Mouse (Mus musculus) stomach, postnatal 0 days (tissue): Measurements from ENCODE around the gene Lama2. TPM values are rescaled to one million over a fixed set of nuclear protein-coding genes. Genes with fewer than 3 reads are reported as not detected.

ENCODE experiments used
- ATAC-seq: fragments of 200-750 bp; cut with Nextera tagmentation; 2 replicates; pipeline ENCODE4 v1.8.0; 2017; ENCODE audit not compliant: low FRiP score, low TSS enrichment
- DNase-seq: peaks from one replicate; pipeline ENCODE4 v3.0.0-alpha.2; 2016; ENCODE audit warnings: low spot score
- H3K27ac ChIP-seq: fragments of 300-500 bp; sonication (generic); replicated peaks from 2 replicates; pipeline ENCODE4 v1.5.1; 2014; ENCODE audit warnings: mild to moderate bottlenecking, control low read depth
- H3K27me3 ChIP-seq: fragments of 300-500 bp; sonication (generic); 2 replicates; pipeline ENCODE4 v1.6.1; 2014; ENCODE audit warnings: low read length; ENCODE audit not compliant: control insufficient read depth, insufficient read depth
- H3K36me3 ChIP-seq: fragments of 300-500 bp; sonication (generic); 2 replicates; pipeline ENCODE4 v1.6.1; 2014; ENCODE audit warnings: low read length, mixed read lengths; ENCODE audit not compliant: control insufficient read depth, insufficient read depth
- H3K4me1 ChIP-seq: fragments of 300-500 bp; sonication (generic); replicated peaks from 2 replicates; pipeline ENCODE4 v1.6.1; 2014; ENCODE audit warnings: antibody characterized with exemption; ENCODE audit not compliant: control insufficient read depth, insufficient read depth
- H3K4me2 ChIP-seq: fragments of 300-500 bp; sonication (generic); replicated peaks from 2 replicates; pipeline ENCODE4 v1.6.1; 2014; ENCODE audit warnings: low read depth, mild to moderate bottlenecking, control low read depth, moderate library complexity
- H3K4me3 ChIP-seq: fragments of 300-500 bp; sonication (generic); 2 replicates; pipeline ENCODE4 v1.5.1; 2014; ENCODE audit warnings: low read depth, low read length, control low read depth
- H3K9ac ChIP-seq: fragments of 300-500 bp; sonication (generic); 2 replicates; pipeline ENCODE4 v1.6.1; 2014; ENCODE audit warnings: mild to moderate bottlenecking, low read length, control low read depth, mixed read lengths
- H3K9me3 ChIP-seq: fragments of 300-500 bp; sonication (generic); 2 replicates; pipeline ENCODE4 v1.6.1; 2016; ENCODE audit warnings: low read length; ENCODE audit not compliant: control insufficient read depth
- CTCF ChIP-seq: IDR thresholded peaks from 2 replicates; pipeline ENCODE4 v1.5.1; 2016; ENCODE audit warnings: antibody characterized with exemption, low read depth, mild to moderate bottlenecking, moderate library complexity
- EP300 ChIP-seq: optimal IDR thresholded peaks from 2 replicates; pipeline ENCODE3; 2016; ENCODE audit warnings: antibody characterized with exemption
- WGBS: fragments of 180-500 bp; shearing (Covaris S2); extraction: QIAGEN DNeasy Blood & Tissue Kit; methylation state at CpG from one replicate; pipeline ENCODE4 v1.1.7; 2014; 5-methylcytosine and 5-hydroxymethylcytosine counted together
- polyA plus RNA-seq: library from polyadenylated mRNA; unstranded; fragments of >200 nt; fragmentation: Nextera tagmentation; extraction: Ambion mirVana; gene quantifications from 2 replicates; pipeline ENCODE4 v1.2.1, GENCODE M21; 2015

Lama2 gene
- polyA plus RNA-seq, 1 experiment from 2014 or later = 12.8 TPM

DNA sequence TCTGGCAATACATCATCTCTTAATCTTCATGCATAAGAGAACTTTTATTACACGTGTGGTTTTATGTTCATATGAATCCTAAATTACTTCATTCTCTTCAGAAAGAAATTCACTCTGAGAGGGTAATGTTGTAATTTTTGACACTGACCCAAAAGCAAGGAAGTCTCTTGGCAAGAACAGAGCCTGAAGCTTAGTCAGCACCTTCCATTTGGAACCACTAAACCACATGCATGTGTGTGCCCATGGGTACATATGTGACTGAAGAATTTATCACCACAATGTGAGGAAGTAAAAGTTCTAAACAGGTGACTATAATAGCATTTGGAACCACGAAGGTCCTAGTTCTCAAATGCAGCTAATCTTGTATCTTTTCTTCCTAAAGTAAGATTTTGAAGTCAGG, 353.7 kb downstream of the Lama2 start:
- Histone ChIP-seq H3K9me3 (no peaks in the 10 kb centered on the region), H3K9ac (no peak overlapping the region), H3K4me3 (no peak overlapping the region), H3K36me3 (no peaks in the 10 kb centered on the region), H3K27ac (no peak overlapping the region), H3K4me2 (no peak overlapping the region), H3K27me3 (no peaks in the 10 kb centered on the region), H3K4me1 (no peaks in the 10 kb centered on the region)
- 54% methylated on average over 2 of the region's 2 CpGs for WGBS
- ATAC-seq (no peak), DNase-seq (no peak)
- TF ChIP-seq EP300 (no peak), CTCF (no peak)

DNA sequence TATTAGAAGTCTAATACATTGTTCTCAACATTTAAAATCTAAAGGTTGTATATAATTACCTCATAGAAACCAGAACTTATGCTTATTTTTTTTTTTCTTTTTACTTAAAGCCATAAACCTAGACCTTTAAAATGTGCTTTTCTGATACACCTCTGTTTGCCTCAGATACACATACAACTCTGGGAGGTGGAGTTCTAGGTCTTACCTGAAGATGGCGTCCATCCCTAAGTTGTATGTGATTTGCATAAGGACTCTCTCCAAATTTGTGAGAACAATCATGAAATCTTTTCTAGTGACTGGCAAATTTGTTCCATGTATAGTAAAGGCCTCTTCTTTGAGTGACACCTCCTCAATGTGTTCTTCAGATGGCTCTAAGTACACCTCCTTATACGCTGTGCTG, 354.8 kb downstream of the Lama2 start:
- DNase-seq = no peak
- no peaks in the 10 kb centered on the region for H3K4me1 ChIP-seq
- TF ChIP-seq CTCF (peak; percentile 36), EP300 (no peak)
- ATAC-seq = no peak
- no peak overlapping the region for H3K4me2 ChIP-seq
- no peaks in the 10 kb centered on the region for H3K36me3 ChIP-seq
- no peaks in the 10 kb centered on the region for H3K9me3 ChIP-seq
- WGBS = 60% methylated on average over 2 of the region's 2 CpGs
- H3K27me3 ChIP-seq = no peaks in the 10 kb centered on the region
- H3K27ac ChIP-seq = no peak overlapping the region
- no peak overlapping the region for H3K4me3 ChIP-seq
- no peak overlapping the region for H3K9ac ChIP-seq

DNA sequence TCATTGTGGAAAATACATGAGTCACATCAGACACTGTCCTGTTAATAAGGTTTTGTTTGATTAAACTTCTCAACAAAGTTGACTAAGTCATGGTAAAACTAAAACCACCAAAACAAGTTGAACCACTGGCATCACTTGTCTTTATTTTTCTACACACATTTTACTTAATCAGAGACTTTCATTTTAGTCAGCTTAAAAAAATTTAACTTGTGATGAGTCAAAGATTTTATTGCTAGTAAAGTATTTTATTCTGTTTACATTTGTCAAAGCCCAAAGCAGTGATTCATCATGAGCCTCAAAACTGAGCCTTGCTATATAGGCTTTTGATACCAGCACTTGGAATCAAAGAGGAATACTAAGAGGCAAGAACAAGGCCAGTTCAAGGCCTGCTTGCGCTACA, 369.8 kb downstream of the Lama2 start:
- Histone ChIP-seq H3K36me3 (no peaks in the 10 kb centered on the region), H3K27me3 (no peaks in the 10 kb centered on the region), H3K4me2 (no peak overlapping the region), H3K9me3 (no peaks in the 10 kb centered on the region), H3K4me3 (no peak overlapping the region), H3K27ac (no peak overlapping the region), H3K9ac (no peak overlapping the region), H3K4me1 (no peaks in the 10 kb centered on the region)
- 82% methylated on average over 1 of the region's 1 CpGs for WGBS
- TF ChIP-seq CTCF (no peak), EP300 (no peak)
- no peak for ATAC-seq
- DNase-seq = no peak

- DNase-seq = no peak
- no peak for TF ChIP-seq EP300
- no peak for TF ChIP-seq CTCF
- no peak overlapping the region for H3K4me3 ChIP-seq
Measured at GRCm38 (mm10) chr10:27234755-27235154, 384.8 kb downstream of the Lama2 start.

DNA sequence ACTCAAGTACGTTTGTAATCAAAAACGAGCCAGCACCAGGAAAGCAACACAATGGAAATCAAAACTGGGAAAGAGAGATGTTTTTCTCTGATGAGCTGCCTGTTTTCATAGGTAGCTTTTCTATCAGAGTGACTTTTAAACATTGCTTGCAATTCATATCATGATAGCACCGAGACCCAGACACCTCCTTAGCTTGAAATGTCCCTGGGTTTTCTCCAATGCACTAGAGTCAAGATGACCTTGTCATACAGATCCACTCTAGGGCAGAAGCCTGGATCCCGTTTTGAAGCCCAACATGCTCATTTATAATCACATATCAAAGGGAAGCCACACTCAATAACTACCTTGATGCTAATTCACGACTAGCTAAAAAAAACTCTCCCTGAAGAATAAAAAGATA, 386.0 kb downstream of the Lama2 start:
- Histone ChIP-seq H3K9me3 (no peaks in the 10 kb centered on the region), H3K4me1 (no peaks in the 10 kb centered on the region), H3K36me3 (no peaks in the 10 kb centered on the region), H3K27me3 (no peaks in the 10 kb centered on the region), H3K27ac (no peak overlapping the region), H3K9ac (no peak overlapping the region), H3K4me3 (no peak overlapping the region), H3K4me2 (no peak overlapping the region)
- ATAC-seq (no peak), DNase-seq (no peak)
- WGBS = 78% methylated on average over 5 of the region's 5 CpGs
- TF ChIP-seq CTCF (no peak), EP300 (no peak)

More at GRCm38 (mm10) chr10:27234755-27235154, 384.8 kb downstream of the Lama2 start:
- Histone ChIP-seq H3K4me1 (no peaks in the 10 kb centered on the region), H3K9ac (no peak overlapping the region), H3K36me3 (no peaks in the 10 kb centered on the region), H3K4me2 (no peak overlapping the region), H3K27ac (no peak overlapping the region), H3K9me3 (no peaks in the 10 kb centered on the region), H3K27me3 (no peaks in the 10 kb centered on the region)
- 54% methylated on average over 4 of the region's 4 CpGs for WGBS
- no peak for ATAC-seq

- WGBS = 61% methylated on average over 8 of the region's 8 CpGs
Measured at GRCm38 (mm10) chr10:27223815-27224375, 395.7 kb downstream of the Lama2 start.

More at GRCm38 (mm10) chr10:27223815-27224375, 395.7 kb downstream of the Lama2 start:
- no peaks in the 10 kb centered on the region for H3K4me1 ChIP-seq
- H3K9ac ChIP-seq = no peak overlapping the region
- H3K4me3 ChIP-seq = no peak overlapping the region
- no peaks in the 10 kb centered on the region for H3K27me3 ChIP-seq
- H3K36me3 ChIP-seq = no peaks in the 10 kb centered on the region
- TF ChIP-seq CTCF = no peak
- no peak for TF ChIP-seq EP300
- H3K4me2 ChIP-seq = no peak overlapping the region
- no peak overlapping the region for H3K27ac ChIP-seq
- H3K9me3 ChIP-seq = no peaks in the 10 kb centered on the region
- DNase-seq (no peak), ATAC-seq (no peak)
